Mouse (Mus musculus) adrenal gland (tissue): ENCODE results near the gene Phb2.

Experiments used
- intact Hi-C: fragments of 180-260 bp; cut with DNase I; formaldehyde crosslinking; loops from one replicate; pipeline ENCODE4 v1.15.1; 2025

Phb2 gene

GRCm38 (mm10) chr6:124689011-124689410 is 23.1 kb upstream of the Phb2 start:
- intact Hi-C loops, result loop anchor here (5.0 kb wide), 1 partner anchor 47 kb away; no protein-coding TSS in a partner anchor

- intact Hi-C loops, result no loop called here
Observed at GRCm38 (mm10) chr6:124690517-124690916, 21.6 kb upstream of the Phb2 start.

GRCm38 (mm10) chr6:124693243-124693981 is 18.7 kb upstream of the Phb2 start:
- intact Hi-C loops, result no loop called here

- intact Hi-C loops, result no loop called here
Observed at GRCm38 (mm10) chr6:124694166-124694955, 17.8 kb upstream of the Phb2 start.

- intact Hi-C loops, result no loop called here
Observed at GRCm38 (mm10) chr6:124696441-124697150, 15.5 kb upstream of the Phb2 start.

GRCm38 (mm10) chr6:124698751-124699150 is 13.4 kb upstream of the Phb2 start:
- intact Hi-C loops, result no loop called here

- intact Hi-C loops, result no loop called here
Observed at GRCm38 (mm10) chr6:124699366-124699765, 12.8 kb upstream of the Phb2 start.

- intact Hi-C loops, result loop anchor here (5.0 kb wide), 1 partner anchor 38 kb away; the partner anchor contains the start of gene Lpcat3
Observed at GRCm38 (mm10) chr6:124699962-124700610, 12.1 kb upstream of the Phb2 start.

GRCm38 (mm10) chr6:124701338-124701737 is 10.8 kb upstream of the Phb2 start:
- intact Hi-C loops, result loop anchor here (5.0 kb wide), 1 partner anchor 39 kb away; the partner anchor contains the start of gene Lpcat3

GRCm38 (mm10) chr6:124702102-124702783 is 9.9 kb upstream of the Phb2 start:
- intact Hi-C loops, result loop anchor here (5.0 kb wide), 1 partner anchor 40 kb away; the partner anchor contains the start of gene Lpcat3

GRCm38 (mm10) chr6:124702784-124703103 is 9.4 kb upstream of the Phb2 start:
- intact Hi-C loops, result loop anchor here (5.0 kb wide), 1 partner anchor 40 kb away; the partner anchor contains the start of gene Lpcat3

GRCm38 (mm10) chr6:124703789-124704188 is 8.3 kb upstream of the Phb2 start:
- intact Hi-C loops, result loop anchor here (5.0 kb wide), 1 partner anchor 41 kb away; the partner anchor contains the start of gene Lpcat3

- intact Hi-C loops, result loop anchor here (5.0 kb wide), 1 partner anchor 42 kb away; the partner anchor contains the start of gene Lpcat3
Observed at GRCm38 (mm10) chr6:124704417-124704816, 7.7 kb upstream of the Phb2 start.

- intact Hi-C loops, result no loop called here
Observed at GRCm38 (mm10) chr6:124706061-124706627, 6.0 kb upstream of the Phb2 start.

GRCm38 (mm10) chr6:124708289-124708889 is 3.7 kb upstream of the Phb2 start:
- intact Hi-C loops, result no loop called here

GRCm38 (mm10) chr6:124712918-124713317 is 782 bp downstream of the Phb2 start:
- intact Hi-C loops, result loop anchor here (5.0 kb wide), 1 partner anchor 44 kb away; the partner anchor contains the start of genes Atn1 and Gm45234

- intact Hi-C loops, result no loop called here
Observed at GRCm38 (mm10) chr6:124716864-124717490, 4.8 kb downstream of the Phb2 start.

GRCm38 (mm10) chr6:124717968-124718367 is 5.8 kb downstream of the Phb2 start:
- intact Hi-C loops, result no loop called here

GRCm38 (mm10) chr6:124718703-124719102 is 6.6 kb downstream of the Phb2 start:
- intact Hi-C loops, result no loop called here
